Mouse (Mus musculus): Measurements from ENCODE around the gene Adgrb3.

GRCm38 (mm10) chr1:25181881-25182280 is 647.6 kb downstream of the Adgrb3 start:
- no peak for TF ChIP-seq CTCF (IDR thresholded peaks at IDR 0.05; ENCODE audit: insufficient read depth, low read length)
- no peak for TF ChIP-seq POLR2A (IDR thresholded peaks at IDR 0.05; ENCODE audit: borderline replicate concordance, extremely low read depth, low read depth, low read length)

All from lung, adult 2 months (tissue).